Mouse (Mus musculus) lung, embryonic 15.5 days (tissue): ENCODE data around the gene Trmo. TPM values are rescaled to one million over a fixed set of nuclear protein-coding genes. Genes with fewer than 3 reads are reported as not detected.

Experiments used
- ATAC-seq: fragments of 200-750 bp; cut with Nextera tagmentation; 2 replicates; pipeline ENCODE4 v1.8.0; 2017; ENCODE audit warnings: moderate number of reproducible peaks, borderline replicate concordance; ENCODE audit not compliant: low FRiP score, low TSS enrichment; ENCODE audit errors: extremely low read depth
- H3K27ac ChIP-seq: fragments of 300-500 bp; sonication (generic); 2 replicates; pipeline ENCODE4 v1.5.1; 2015; ENCODE audit warnings: moderate library complexity, mild to moderate bottlenecking, inconsistent platforms
- H3K27me3 ChIP-seq: fragments of 300-500 bp; sonication (generic); 2 replicates; pipeline ENCODE4 v1.6.1; 2015; ENCODE audit warnings: inconsistent platforms
- H3K36me3 ChIP-seq: fragments of 300-500 bp; sonication (generic); 2 replicates; pipeline ENCODE4 v1.6.1; 2015; ENCODE audit warnings: inconsistent platforms
- H3K4me1 ChIP-seq: fragments of 300-500 bp; sonication (generic); 2 replicates; pipeline ENCODE4 v1.6.1; 2015; ENCODE audit warnings: inconsistent platforms
- H3K4me2 ChIP-seq: fragments of 300-500 bp; sonication (generic); 2 replicates; pipeline ENCODE4 v1.6.1; 2015; ENCODE audit warnings: inconsistent platforms, mild to moderate bottlenecking, moderate library complexity
- H3K4me3 ChIP-seq: fragments of 300-500 bp; sonication (generic); 2 replicates; pipeline ENCODE4 v1.5.1; 2015; ENCODE audit warnings: mild to moderate bottlenecking, inconsistent platforms
- H3K9ac ChIP-seq: fragments of 300-500 bp; sonication (generic); 2 replicates; pipeline ENCODE4 v1.6.1; 2015; ENCODE audit warnings: inconsistent platforms
- H3K9me3 ChIP-seq: fragments of 300-500 bp; sonication (generic); 2 replicates; pipeline ENCODE4 v1.6.1; 2016; ENCODE audit warnings: inconsistent platforms
- WGBS: fragments of 180-500 bp; shearing (Covaris S2); methylation state at CpG from one replicate; pipeline ENCODE4 v1.1.7; 2015; 5-methylcytosine and 5-hydroxymethylcytosine counted together
- polyA plus RNA-seq: library from polyadenylated mRNA; unstranded; fragments of >200 nt; fragmentation: Nextera tagmentation; extraction: Ambion mirVana; gene quantifications from 2 replicates; pipeline ENCODE4 v1.2.1, GENCODE M21; 2015

Gene Trmo
- polyA plus RNA-seq, 1 experiment from 2014 or later = 11.2 TPM

DNA sequence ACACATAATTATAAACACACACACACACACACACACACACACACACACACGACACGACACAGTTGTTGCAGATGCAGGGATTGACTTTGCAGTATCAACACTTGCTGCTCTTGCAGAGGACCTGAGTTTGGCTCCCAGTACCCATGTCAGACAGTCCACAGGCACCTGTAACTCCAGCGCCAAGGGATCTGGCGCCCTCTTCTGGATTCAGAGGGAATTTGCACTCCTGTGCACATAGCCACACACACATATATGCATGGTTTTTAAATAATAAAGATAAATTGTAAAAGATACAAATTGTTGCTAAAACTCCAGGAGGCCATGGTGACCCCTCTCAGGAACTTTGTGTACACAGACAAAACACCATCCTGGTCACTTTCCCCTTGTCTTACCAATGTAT, 20.2 kb downstream of the Trmo start:
- Histone ChIP-seq H3K9ac (no peak overlapping the region), H3K9me3 (no peaks in the 10 kb centered on the region), H3K4me1 (peaks cover 5% of the 10 kb centered on the region; the same call in 1 of the 2 replicates), H3K4me3 (no peak overlapping the region), H3K27ac (no peak overlapping the region), H3K36me3 (no peaks in the 10 kb centered on the region), H3K4me2 (no peak overlapping the region), H3K27me3 (peaks cover 4% of the 10 kb centered on the region; the same call in 1 of the 2 replicates)
- ATAC-seq = no peak
- WGBS = 66% methylated on average over 4 of the region's 4 CpGs

DNA sequence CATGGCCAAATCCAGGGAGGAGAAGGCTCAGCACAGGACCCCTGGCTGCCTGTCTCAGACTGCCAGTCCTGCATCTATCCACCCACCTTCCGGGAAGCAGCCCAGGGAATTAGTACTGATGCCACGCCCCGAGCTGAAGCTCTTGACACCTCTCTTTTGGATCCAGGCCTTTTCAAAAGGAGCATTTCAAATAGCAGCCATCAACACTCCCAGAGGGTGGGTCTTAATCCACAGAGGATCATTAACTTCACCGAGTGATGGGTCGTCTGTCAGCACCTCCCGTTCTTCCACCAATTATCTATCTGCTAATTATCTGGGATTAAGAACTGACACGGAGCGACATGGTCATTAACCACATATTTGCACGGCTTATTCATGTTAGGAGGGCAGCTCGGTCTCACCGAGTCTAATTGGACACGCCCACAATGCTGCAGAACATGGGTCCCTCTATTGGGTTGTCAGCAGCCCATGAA, 21.7 kb downstream of the Trmo start:
- H3K4me2 ChIP-seq = no peak overlapping the region
- WGBS = 11% methylated on average over 12 of the region's 12 CpGs
- H3K27ac ChIP-seq = no peak overlapping the region
- peaks cover 5% of the 10 kb centered on the region; the same call in 1 of the 2 replicates for H3K4me1 ChIP-seq
- no peak for ATAC-seq
- H3K36me3 ChIP-seq = no peaks in the 10 kb centered on the region
- H3K27me3 ChIP-seq = peaks cover 4% of the 10 kb centered on the region; the same call in 1 of the 2 replicates
- H3K9me3 ChIP-seq = no peaks in the 10 kb centered on the region
- H3K4me3 ChIP-seq = no peak overlapping the region
- H3K9ac ChIP-seq = no peak overlapping the region

DNA sequence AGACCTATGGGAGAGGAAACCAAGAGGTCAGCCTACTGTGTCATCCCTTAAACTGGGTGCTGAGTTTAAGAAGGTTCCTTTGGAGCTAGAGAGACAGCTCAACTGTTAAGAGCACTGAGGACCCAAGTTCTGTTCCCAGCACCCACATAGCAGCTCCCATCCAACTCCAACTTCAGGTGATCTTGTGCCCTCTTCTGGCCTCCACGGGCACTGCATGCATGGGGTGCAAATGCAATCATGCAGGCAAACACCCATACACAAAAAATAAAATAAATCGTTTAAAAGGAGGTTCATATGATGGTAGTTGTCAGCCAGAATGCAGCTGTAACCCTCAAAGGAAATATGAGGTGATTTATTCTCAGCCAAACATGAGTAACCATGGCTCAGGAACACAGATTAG, 24.9 kb downstream of the Trmo start:
- H3K4me2 ChIP-seq = no peak overlapping the region
- H3K4me3 ChIP-seq = no peak overlapping the region
- H3K36me3 ChIP-seq = no peaks in the 10 kb centered on the region
- no peak for ATAC-seq
- no peak overlapping the region for H3K9ac ChIP-seq
- WGBS = 74% methylated on average over 2 of the region's 2 CpGs
- no peak overlapping the region for H3K27ac ChIP-seq
- no peaks in the 10 kb centered on the region for H3K9me3 ChIP-seq
- peaks cover 4% of the 10 kb centered on the region; the same call in 1 of the 2 replicates for H3K27me3 ChIP-seq
- H3K4me1 ChIP-seq = no peaks in the 10 kb centered on the region

DNA sequence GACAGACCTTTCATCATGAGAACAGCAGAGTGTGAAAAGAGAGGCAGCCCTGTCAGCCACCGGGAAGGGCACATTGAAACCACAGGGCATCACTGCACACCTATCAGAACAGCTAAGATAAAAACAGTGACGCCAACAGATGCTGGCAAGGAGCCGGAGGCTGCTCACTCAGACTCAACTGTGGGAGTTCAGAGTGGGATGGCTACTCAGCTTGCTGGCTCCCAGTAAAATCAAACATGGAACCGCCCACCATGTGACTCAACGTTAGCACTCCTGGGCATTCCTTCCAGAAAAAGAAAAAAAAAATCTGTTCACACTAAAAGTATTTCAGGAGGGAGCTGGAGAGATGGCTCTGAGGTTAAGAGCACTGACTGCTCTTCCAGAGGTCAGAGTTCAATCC, 28.0 kb downstream of the Trmo start:
- Histone ChIP-seq H3K36me3 (no peaks in the 10 kb centered on the region), H3K27ac (no peak overlapping the region), H3K9ac (no peak overlapping the region), H3K27me3 (0 out of 2 replicates have a peak, but pooled peaks cover 7% of the 10 kb centered on the region), H3K4me3 (no peak overlapping the region), H3K4me2 (no peak overlapping the region), H3K9me3 (no peaks in the 10 kb centered on the region), H3K4me1 (no peaks in the 10 kb centered on the region)
- ATAC-seq = no peak
- 39% methylated on average over 5 of the region's 5 CpGs for WGBS

DNA sequence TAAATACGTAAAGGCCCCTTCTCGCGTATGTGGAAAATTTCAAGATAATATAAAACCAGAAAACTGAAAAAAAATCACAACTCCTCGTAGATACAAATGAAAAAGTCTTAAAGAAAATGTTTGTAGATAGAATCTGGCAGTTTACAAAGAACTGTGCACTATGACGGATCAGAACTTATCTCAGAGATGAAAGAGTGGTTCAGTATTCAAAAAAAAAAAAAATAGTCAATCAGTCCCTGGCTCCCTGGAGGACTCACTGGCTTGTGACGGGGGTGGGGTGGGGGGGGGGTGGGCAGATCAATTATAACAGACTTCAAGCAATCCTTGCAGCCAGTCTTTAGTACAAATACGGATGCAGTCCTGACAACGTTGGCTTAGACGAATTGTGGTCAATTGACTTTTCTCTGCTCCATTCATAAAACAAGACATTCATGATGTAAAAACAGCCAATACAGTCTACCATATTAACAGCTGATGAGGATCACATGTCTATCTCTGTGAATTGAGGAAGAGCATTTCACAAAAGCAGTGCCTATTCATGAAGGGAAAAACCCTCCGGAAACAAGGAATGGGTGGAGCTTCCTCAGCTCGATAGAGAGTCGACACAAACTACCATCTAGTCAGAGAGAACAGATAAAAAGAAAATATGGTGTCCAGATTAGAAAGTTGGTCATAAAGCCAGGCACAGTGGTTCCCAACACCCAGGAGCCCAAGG, 29.5 kb downstream of the Trmo start:
- 63% methylated on average over 12 of the region's 12 CpGs for WGBS
- H3K4me2 ChIP-seq = no peak overlapping the region
- no peaks in the 10 kb centered on the region for H3K36me3 ChIP-seq

DNA sequence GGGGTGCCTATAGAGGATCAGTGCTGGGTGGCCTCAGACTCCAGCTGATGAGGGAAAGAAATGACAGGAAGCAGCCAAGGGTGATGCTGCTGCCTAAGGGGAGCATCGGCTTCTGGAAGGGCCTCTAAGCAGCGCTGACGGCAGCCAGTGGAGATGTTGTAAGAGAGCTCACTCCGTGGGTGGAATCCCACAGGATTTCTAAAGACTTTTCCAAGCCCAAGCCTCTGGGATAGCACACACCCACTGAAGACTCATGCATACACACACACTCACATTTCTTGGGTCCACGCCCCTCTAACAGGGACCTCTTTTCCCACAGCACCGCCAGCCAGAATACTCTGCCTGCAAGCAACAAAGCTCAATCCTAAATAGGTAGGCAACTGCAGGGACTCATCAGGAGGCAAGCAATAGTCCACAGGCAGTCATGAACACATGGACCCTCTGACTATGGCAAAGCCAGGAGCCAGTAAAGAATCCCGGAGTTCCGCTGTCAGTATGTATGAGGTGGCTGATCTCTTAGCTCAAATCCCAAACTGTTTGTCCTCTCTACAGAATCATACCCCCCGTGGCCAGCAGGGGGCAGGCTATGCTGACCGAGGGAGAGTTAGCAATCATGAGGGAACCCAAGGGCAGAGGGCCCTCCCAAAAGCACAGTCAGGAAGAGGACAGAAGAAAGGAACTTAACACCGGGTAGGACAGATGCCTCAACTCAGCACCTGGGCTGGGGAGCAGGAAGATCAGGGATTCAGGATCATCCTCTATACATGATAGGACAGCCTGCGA, 32.7 kb downstream of the Trmo start:
- Histone ChIP-seq H3K27ac (no peak overlapping the region), H3K4me1 (no peaks in the 10 kb centered on the region), H3K36me3 (no peaks in the 10 kb centered on the region), H3K27me3 (peaks cover 32% of the 10 kb centered on the region), H3K9me3 (no peaks in the 10 kb centered on the region), H3K9ac (no peak overlapping the region), H3K4me3 (no peak overlapping the region), H3K4me2 (no peak overlapping the region)
- 51% methylated on average over 12 of the region's 12 CpGs for WGBS
- no peak for ATAC-seq

More for the DNA sequence above, 29.5 kb downstream of the Trmo start:
- Histone ChIP-seq H3K27ac (no peak overlapping the region), H3K9ac (no peak overlapping the region), H3K27me3 (0 out of 2 replicates have a peak, but pooled peaks cover 10% of the 10 kb centered on the region), H3K4me3 (no peak overlapping the region), H3K4me1 (no peaks in the 10 kb centered on the region), H3K9me3 (no peaks in the 10 kb centered on the region)
- ATAC-seq = no peak

DNA sequence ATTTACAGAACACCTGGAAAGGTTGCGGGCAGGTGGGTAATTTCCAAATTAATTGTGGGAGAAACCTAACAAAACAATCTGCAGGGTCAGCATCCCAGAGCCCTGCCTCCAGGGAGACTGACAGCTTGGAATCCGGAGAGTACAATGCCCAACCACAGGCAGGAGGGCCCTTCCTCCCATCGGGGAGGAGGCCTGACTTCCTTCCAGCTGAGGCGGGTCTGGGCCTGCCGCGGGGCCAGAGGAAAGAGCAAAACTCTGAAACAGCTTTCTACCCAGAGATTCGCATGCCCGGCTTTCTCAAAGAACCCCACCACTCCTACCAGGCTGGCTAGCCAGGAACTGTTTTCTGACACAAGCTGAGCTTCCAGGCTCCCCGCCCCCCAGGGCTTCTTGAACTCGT, 36.2 kb downstream of the Trmo start:
- Histone ChIP-seq H3K4me2 (no peak overlapping the region), H3K27me3 (peaks cover 66% of the 10 kb centered on the region), H3K4me1 (no peaks in the 10 kb centered on the region), H3K9ac (no peak overlapping the region), H3K9me3 (no peaks in the 10 kb centered on the region), H3K27ac (no peak overlapping the region), H3K4me3 (no peak overlapping the region), H3K36me3 (no peaks in the 10 kb centered on the region)
- ATAC-seq = no peak
- 20% methylated on average over 10 of the region's 10 CpGs for WGBS

DNA sequence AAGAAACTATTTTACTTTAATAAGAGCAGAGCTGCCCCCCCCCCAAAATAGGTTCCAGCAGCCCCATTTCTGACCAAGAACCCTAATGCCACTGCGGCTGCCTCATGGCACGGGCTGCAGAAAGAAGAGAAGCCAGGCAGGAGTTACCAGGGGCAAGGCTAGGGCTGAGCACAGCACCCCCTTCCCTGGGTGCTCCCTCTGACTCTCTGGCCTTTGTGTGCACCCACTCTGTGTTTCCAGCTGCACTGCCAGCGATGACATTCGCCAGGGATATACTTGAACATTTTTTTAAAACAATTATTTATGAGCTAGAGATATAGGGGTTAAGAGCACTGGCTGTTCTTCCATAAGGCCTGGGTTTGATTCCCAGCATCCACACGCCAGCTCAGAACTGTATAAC, 39.7 kb downstream of the Trmo start:
- Histone ChIP-seq H3K9me3 (no peaks in the 10 kb centered on the region), H3K27ac (no peak overlapping the region), H3K4me1 (peaks cover 2% of the 10 kb centered on the region), H3K4me3 (no peak overlapping the region), H3K36me3 (no peaks in the 10 kb centered on the region), H3K4me2 (no peak overlapping the region), H3K27me3 (peaks cover 91% of the 10 kb centered on the region), H3K9ac (no peak overlapping the region)
- ATAC-seq = no peak
- 48% methylated on average over 5 of the region's 5 CpGs for WGBS

DNA sequence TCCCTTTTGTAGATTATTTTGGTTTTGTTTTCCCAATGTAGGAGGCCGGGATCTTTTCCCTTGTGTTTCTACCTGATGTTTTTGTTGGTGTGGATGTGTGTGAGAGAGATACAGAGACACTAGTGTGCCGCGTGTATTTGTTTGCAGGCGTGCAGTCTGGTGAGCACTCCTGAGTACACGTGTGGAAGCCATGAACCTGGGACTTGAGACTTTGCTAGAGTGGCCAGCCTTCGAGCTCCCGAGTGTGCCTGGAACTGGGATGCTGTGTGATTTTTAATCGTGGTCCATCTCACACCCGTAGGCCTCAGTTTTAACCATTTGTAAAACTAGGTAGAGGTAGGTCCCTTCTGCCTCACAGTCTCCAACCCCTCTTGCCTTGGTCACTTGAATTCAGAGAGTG, 40.3 kb downstream of the Trmo start:
- no peak overlapping the region for H3K4me2 ChIP-seq
- H3K9ac ChIP-seq = no peak overlapping the region
- peaks cover 95% of the 10 kb centered on the region for H3K27me3 ChIP-seq
- H3K36me3 ChIP-seq = no peaks in the 10 kb centered on the region
- no peak overlapping the region for H3K27ac ChIP-seq
- 34% methylated on average over 9 of the region's 9 CpGs for WGBS
- ATAC-seq = no peak
- peaks cover 7% of the 10 kb centered on the region for H3K4me1 ChIP-seq
- H3K9me3 ChIP-seq = no peaks in the 10 kb centered on the region
- no peak overlapping the region for H3K4me3 ChIP-seq

DNA sequence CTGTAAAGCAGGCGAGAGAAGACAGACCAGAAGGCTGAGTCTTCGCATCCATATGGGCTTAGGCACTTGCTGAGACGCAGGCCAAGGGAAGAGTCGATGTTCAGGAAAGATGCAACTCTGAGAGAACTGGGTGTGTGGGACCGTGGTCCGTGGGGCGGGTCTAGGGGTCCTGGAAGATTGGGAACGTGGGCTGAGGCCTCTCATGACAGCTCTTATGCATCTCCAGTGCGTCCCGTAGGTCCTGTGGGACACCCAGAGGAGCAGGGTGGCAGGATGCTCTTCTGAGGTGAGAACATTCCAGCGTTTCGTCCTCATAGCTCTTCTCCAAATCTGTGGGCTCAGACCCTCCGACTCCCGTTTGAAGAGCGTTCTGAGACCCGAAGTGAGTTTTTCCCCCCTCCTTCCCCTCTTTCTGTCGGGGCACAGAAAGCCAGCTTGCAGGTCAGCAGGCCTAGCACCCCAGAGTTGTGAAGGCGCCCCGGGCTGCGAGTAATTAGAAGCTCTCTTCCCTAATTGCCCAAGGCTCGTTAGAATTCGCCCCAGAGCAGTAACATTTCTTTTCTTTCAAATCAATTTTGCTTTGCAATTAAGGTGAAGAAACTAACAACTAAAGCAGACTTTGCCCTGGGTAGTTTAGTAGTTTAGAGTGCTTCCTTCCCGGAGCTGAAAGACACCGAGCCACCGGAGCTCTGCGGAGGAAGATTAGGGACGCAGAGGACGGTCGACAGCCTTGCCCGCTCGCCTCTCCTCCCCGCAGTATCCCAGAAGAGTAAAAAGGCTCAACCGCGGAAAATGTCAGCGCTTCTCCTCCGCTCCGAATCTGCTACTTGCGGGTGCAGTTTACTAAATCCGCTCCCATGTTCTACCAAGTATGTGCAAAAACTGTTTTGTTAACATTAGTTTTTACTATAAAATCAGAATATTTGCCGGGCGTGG, 41.4 kb downstream of the Trmo start:
- 3% methylated on average over 41 of the region's 41 CpGs for WGBS
- H3K4me3 ChIP-seq = no peak overlapping the region
- H3K4me1 ChIP-seq = peaks cover 13% of the 10 kb centered on the region
- H3K27ac ChIP-seq = no peak overlapping the region
- H3K27me3 ChIP-seq = peaks cover 99% of the 10 kb centered on the region
- H3K9ac ChIP-seq = no peak overlapping the region
- H3K36me3 ChIP-seq = no peaks in the 10 kb centered on the region
- H3K4me2 ChIP-seq = no peak overlapping the region
- no peak for ATAC-seq
- no peaks in the 10 kb centered on the region for H3K9me3 ChIP-seq

DNA sequence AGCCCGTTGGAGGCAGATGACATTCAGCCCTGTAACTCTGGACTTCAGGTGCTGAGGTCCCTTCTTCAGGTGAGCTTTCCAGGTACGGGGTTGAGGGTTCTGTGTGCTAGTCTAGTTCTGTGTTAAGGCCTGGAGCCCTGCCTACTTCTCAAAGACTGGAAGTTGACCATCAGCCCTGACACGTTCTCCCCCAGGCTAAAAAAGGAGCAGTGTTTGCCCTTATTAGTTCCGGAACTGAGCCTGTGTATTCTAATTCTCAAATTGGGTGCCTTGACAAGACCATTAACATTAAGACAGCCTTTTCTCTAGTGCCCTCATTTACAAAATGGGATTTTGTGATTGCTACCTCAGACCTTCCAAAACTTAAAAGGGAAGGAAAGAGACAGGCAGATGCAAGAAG, 42.1 kb downstream of the Trmo start:
- Histone ChIP-seq H3K9ac (no peak overlapping the region), H3K4me1 (peaks cover 13% of the 10 kb centered on the region), H3K36me3 (no peaks in the 10 kb centered on the region), H3K4me3 (no peak overlapping the region), H3K27me3 (peaks cover 99% of the 10 kb centered on the region), H3K27ac (no peak overlapping the region), H3K4me2 (no peak overlapping the region), H3K9me3 (no peaks in the 10 kb centered on the region)
- ATAC-seq = no peak
- 7% methylated on average over 4 of the region's 4 CpGs for WGBS
